Mouse (Mus musculus): ENCODE results near the gene Dnajc30. TPM values are rescaled to one million over a fixed set of nuclear protein-coding genes. Genes with fewer than 3 reads are reported as not detected.
A peak's percentile ranks its signal among the peaks of the same experiment; 100 is the strongest.
"Not testable (repeated sequence)": the region's sequence is repeated elsewhere in the genome, so short reads cannot be mapped to it uniquely, and the experiment has no call there.

The Dnajc30 gene
- total RNA-seq (2022): 10 to 100 TPM; 40.1 to 43.0 (median 42.0) TPM

DNA sequence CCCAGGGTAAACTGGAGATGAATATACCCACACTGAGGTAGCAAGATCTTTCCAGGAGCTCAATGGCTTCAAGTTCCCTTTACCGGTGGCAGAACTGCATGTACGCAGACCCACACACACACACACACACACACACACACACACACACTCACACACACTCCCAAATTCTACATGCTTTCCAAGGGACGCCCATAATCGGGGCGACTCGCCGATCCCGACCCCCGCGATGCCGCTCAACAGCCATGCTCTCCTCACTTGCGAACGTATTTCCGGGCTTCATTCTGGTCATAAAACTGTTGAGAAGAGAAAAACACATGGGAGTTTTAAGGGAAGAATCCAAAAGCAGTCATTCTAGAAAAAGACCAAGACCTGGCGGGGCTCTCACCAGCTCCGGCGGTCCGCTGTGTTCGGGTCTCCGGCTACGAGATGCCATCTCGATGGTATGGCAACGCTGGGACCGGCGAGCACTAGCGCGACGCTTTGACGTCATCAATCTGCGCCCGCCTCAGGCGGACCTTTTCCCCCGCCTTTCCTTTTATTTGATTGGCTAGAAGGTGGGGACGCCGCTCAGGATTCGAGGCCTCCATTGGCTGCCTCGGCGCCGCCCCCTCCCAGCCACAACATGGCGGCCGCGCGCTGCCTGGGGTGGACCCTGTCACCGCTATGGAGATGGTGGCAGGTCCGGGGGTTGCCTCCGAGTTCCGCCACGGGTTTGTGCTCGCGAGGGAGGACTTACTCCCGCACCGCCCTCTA lies at the start of gene Dnajc30:
Gene Dnajc30 (plus strand): TSS at position 574 of the 753 bp plus-strand sequence.
- DNase-seq (ENCODE audit: low spot score in 2 of 2): peak; percentile 96 to 97

DNA sequence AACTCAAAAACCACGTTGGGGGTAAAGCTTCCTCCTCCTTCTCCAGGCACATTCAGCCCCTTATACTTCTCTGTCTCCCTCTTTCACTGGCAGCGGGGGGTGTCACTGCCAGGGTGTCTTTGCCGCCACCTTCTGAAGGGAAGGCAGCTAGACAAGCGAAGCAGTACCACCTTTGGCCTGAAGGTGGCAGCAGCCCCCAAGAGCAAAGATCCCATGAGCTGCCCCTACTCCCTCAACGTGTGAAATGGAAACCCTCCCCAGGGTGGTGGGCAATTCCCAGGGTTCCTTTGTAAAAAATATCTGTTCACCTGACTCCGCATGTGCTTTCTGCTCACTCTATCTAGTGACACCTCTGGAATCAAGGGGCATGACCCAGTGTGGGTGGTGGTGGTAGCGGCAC lies 48.5 kb upstream of the Dnajc30 start:
- DNase-seq (ENCODE audit: low spot score in 2 of 2): peak in 1 of 2 experiments; percentile 97

DNA sequence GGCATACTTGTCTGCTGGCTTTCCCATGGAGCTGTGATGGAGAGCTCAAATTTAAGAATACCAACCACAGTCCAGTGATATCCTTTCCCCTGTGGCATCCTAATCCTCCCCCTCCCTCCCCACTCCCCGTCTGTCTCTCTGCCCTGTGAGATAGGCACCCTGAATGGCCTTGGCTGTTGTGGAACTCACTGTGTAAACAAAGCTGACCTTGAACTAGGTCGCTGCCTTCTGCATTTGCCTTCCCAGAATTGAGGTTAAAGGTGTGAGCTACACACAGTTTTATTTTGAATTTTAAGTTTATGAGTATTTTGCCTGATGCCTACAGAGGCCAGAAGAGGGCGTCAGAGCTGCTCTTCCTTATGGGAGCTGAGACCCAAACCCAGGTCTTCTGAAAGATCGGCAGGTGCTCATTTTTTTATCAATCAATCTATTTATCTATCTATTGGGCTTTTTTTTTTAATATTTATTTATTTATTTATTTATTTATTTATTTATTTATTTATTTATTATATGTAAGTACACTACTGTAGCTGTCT lies 47.7 kb upstream of the Dnajc30 start:
- DNase-seq (ENCODE audit: low spot score in 2 of 2): no peak

DNA sequence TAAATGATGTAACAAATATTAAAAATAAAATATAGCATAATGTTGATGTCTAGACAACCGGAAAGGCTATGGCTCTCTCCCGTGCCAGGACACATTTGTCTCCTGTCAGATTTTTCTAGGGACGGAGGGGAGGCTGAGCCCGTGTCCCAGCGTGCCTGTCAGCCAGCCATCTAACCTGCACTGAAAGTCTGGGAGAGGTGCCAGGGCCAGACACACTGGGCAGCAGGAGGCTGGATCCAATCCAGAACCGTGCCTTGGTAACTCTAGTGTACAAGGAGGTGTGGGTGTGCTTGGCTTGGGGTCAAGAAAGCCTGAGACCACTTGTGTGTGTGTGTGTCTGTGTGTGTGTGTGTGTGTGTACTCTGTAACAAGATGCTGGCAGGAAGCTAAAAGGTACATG lies 42.2 kb upstream of the Dnajc30 start:
- peak in 1 of 2 experiments; percentile 27 for DNase-seq (ENCODE audit: low spot score in 2 of 2)

DNA sequence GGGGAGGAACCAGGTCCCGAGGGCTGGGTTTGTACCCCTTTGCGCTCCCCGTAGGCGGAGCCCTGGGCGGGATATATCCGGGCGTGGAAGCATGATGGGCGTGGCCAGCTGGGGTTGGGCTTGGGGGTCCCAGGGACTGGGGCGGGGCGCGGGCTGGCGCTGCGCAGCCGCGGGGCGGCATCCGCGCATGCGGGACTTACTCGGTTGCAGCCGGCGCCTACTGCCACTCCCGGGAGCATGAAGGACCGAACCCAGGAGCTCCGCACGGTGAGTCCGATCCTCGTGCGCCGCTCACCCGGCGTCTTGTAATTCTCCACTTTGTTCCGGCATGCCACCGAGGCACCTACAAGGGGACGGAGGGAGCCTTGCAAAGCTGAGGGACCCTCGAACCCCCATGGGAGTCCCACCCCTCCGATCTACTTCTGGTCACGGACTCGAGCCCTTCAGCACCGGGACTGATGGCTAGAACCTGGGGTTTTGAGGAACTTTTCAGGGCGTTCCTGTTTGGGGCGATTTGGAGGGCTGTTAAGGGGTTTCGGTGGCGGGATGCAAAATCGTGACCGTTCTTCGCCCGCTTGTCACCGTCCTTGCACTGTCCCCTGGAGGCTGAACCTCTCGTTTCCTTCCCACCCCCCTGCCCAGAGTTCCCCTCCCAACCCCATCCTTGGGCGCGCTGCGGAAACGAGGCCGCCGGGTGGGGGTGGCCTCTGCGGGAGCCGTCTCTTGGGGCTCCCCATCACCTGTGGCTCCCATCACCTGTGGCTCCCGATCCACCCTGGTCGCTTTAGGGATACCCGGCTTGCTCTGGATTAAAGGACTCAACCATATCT lies 40.4 kb upstream of the Dnajc30 start, which contains the start of gene Stx1a:
Gene Stx1a (plus strand): TSS at position 139 of the 830 bp plus-strand sequence.
- peak; percentile 69 to 87 for DNase-seq (ENCODE audit: low spot score in 2 of 2)

DNA sequence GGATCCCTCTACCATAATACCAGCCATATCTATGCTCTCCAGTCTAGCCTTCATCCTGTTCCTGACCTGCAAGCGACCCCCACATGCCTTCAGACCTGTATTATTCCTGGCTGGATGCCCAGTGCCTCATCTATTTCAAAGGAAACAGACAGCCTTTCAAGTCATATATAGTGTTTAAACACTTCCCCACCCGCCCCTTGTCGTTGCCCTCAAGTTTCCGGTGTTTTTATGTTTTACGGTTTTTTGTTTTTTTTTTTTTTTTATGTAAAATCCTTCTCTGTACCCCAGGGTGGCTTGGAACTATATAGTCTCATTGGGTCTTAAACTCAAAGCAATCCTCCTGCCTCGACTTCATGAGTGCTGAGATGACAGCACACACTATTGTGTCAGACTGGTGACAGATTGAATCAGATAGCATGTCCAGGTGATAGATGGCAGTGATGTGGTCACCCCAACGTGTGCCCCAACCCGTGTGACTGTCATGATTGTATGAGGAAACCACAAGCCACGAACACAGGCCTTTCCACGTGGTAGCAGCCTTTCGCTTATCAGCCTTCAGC lies 39.3 kb upstream of the Dnajc30 start:
- DNase-seq (ENCODE audit: low spot score in 2 of 2): no peak

DNA sequence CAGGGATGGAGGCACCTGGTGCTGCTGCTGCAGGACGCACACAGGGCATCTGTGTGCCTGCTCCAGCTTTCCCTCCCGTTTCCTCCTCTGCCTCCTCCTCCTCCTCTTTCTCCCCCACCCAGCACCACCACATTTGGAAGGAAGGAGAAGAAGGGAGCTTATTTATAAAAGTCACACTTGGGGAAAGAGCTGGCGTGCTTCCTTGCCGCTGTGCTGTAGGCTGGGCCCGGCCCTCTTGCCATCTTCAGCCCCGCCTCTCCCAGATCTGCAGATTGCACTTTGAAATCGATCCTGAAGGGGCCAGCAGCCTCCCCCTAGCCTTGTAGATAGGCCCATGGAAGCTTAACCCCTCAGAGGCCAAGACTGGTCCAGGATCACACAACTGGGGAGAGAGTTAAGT lies 38.1 kb upstream of the Dnajc30 start:
- peak in 1 of 2 experiments; percentile 71 for DNase-seq (ENCODE audit: low spot score in 2 of 2)

DNA sequence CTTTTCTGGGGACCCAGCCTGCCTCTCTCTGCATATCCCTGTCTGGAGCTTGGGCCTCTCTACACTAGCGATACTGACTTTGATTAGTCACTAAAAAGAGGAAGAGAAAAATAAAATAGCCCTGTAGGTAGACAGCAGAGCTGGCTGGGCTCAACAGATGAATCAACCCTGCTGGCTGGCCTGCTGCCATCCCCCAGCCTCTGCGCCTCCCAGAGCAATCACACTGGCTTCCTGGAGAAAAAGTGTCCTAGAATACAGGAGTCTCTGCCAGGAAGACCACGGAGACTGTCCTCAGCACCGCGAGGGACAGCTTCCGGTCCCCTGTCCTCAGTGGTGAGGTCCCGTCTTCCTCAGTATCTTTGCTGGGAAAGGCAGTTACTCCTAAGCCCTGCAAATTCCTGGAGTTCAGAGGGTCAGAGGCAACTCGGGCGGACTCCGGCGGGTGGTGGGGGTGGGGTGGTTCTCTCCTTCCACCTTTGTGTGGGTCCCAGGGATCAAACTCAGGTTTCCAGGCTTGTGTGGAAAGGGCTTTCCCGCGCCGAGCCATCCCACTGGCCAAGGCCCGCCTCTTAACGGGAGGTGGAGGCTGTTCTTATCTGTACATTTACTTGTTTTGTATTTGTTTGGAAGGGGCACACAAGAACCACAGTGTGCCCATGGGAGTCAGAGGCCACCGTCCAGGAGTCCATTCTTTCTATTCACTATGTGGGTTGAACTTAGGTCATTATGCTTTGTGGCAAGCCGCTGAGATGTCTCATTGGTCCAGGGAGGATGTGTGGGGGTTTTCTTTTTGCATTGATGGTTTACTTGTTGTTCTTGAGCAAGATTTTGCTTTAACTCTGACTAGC lies 34.8 kb upstream of the Dnajc30 start:
- DNase-seq (ENCODE audit: low spot score in 2 of 2): peak in 1 of 2 experiments; percentile 80

DNA sequence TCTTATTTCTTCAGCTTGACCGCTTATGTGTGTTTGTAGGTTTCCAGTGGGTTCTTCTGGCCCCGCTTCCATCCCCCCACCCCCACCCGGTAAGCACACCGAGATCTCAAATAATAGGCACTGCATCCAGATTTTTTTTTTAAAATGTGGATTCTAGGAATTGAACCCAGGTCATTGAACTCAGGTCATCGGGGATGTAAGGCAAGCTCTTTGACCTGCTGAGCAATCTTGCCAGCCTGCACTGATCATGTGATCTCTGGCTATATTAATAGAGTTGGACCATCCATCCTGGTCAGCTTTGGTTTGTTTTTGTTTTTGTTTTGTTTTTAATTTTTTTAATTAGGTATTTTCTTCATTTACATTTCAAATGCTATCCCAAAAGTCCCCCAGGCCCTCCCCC lies 31.4 kb upstream of the Dnajc30 start:
- no peak for DNase-seq (ENCODE audit: low spot score in 2 of 2)

DNA sequence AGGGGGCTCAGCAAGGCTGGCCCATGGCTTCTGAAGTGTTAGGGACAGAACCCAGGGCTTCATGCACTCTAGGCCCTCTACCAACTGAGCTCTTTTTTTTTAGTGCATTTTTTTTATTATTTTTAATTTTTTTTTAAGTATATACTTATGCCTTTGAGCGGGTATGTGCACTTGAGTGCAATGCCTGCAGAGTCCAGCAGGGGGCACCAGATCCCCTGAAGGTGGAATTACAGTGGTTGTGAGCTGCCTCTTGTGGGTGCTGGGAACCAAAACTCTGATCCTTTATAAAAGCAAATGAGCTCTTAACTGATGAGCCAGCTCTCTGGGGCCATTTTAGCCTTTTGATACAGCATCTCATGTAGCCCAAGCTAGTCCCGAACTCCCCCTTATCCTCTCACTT lies 29.4 kb upstream of the Dnajc30 start:
- DNase-seq (ENCODE audit: low spot score in 2 of 2): no peak

DNA sequence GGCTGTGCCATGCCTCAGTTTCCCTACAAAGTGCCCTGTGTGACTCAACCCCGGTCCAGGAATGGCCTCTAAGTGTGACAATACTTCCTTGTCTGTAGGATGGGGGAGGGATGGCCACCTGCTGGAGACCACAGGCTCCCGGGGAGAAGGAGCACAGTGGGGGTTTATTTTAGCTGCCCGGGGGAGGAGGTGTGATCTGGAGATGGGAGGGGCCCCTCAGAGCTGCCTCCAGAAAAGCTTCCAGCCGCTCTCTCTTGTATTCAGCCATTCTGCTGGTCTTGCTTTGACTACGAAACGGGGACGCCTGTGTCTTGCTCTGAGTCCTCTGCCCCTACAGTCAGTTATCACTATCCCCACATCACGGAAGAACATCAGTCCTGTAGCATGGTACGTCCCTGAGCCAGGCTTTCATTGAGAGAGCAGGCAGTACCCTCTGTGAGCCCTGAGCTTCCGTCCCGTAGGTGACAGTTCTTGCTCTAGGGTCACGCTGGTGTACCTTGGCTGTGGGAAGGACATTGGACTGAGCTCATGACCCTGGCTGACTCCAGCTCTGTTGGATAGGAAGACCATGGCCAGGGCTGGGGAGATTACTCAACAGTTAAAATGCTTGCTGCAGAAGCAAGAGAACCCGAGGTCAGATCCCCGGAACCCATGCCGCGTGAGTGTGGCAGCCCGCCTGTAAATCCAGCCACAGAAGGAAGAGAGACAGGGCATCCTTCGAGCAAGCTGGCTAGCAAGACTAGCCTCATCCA lies 28.2 kb upstream of the Dnajc30 start:
- peak in 1 of 2 experiments; percentile 87 for DNase-seq (ENCODE audit: low spot score in 2 of 2)

DNA sequence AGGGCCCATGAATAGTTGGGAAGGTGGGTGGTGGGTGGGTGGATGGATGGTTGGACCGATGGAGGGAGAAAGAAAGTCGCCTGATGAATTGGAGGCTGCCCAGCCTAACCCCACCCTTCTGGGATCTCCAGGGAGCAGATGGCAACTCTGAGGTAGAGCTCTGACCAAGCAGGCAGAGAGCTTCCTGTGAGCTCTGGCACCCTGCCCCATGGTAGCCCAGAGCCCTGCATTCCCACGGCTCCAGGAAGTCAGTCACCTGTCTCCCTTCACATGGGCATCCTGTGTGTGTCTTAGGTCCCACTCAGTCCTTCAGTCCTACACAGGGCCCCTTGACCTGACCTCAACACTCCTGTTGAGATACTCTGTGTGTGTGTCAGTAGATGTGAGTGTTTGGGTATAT lies 26.1 kb upstream of the Dnajc30 start:
- no peak for DNase-seq (ENCODE audit: low spot score in 2 of 2)

DNA sequence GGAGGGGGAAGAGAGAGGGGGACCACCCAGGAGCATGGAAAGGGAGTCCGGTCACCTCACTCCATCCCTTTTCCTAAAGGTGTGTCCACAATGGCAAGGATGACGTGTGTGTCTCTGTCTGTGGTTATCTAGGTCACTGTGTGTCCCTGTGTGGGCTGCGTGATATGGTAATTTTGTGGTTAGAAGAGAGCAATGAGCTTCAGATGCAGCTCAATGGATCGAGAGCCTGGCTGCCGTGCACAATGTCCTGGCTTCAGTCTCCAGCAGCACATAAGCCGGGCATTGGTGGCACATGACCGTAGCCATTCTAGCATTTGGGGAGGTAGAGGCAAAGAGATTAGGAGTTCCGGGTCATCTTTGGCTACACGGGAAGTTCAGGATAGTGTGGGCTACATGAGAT lies 24.5 kb upstream of the Dnajc30 start:
- DNase-seq (ENCODE audit: low spot score in 2 of 2): no peak

DNA sequence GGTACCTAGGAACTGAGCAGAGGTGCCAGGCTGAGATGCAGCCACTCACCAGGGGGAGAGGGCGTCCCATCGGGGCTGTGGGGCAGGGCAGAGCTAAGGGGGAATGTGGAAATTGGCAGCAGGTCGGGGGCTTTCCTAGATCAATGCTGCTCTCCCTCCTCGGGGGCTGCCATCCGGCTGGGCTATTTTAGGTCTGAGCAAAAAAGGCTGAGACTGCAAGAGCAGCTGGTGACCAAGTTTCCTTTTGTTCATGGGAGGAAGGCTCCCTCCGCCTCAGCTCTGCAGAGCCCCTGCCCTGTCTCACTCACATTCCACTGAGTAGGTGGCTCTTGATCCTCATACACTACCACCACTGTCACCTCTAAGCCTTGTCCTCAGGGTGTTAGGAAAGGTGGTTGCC lies 23.9 kb upstream of the Dnajc30 start:
- DNase-seq (ENCODE audit: low spot score in 2 of 2): no peak

DNA sequence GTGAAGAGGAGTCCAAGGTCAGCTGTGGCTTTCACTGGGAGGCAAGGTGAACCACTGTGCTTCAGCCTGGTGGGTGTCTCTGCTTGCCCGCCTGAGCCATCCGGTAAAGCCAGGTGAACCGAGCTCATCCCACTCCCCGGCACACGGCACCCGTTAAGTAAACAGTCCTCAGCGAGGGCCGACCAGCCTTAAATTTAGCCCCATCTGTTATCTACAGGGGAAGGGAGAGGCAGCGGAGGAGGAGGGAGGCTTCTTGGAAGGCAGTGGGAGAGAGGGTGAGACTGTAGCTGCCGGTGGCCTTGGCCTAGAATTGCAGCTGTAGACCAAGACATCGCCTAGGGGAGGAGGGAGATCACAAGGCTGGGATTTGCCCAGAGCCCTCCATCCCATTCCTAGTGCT lies 23.2 kb upstream of the Dnajc30 start:
- DNase-seq (ENCODE audit: low spot score in 2 of 2): peak in 1 of 2 experiments; percentile 62

DNA sequence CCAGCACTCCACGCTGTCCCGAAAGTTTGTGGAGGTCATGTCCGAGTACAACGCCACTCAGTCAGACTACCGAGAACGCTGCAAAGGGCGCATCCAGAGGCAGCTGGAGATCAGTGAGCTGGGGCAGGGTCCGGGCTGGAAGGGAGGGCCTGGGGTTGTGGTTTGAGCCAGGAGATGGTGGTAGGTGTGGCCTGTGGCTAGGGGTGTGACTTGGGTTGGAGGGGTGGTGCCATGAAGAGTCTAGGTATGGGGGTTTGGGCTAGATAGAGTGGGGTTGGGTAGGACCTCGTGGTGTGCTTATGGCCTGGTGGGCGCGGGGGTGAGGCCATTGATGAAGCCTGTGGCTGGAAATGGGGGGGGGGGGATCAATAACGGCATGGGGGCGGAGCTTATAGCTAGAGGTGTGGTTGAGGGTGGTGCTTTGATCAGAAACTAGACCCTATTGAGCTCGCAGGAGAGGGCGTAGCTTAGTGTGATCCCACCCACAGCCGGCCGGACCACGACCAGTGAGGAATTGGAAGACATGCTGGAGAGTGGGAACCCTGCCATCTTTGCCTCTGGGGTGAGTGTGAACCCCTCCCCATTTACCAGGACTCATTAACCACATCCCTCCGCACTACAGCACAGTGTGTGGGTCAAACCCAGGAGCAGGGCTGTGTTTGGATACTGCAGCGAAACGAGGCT lies 21.8 kb upstream of the Dnajc30 start:
- no peak for DNase-seq (ENCODE audit: low spot score in 2 of 2)

DNA sequence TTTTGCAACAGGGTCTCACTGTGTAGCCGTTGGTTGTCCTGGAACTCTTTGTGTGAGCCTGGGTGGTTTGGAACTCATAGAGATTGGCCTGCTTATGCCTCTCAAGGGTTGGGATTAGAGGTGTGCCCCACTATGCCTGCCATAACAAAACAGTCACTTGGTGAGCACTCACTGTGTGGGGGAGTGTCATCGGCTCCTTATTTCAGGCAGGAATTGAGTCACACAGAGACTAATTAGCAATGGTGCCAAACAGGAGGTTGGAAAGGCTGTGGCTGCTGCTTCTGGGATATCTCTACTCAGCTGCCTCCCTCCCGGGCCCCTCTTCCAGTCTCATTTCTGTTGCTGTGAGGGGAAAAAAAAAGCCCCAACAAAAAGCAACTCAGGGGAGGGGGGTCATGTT lies 19.4 kb upstream of the Dnajc30 start:
- DNase-seq (ENCODE audit: low spot score in 2 of 2): no peak

DNA sequence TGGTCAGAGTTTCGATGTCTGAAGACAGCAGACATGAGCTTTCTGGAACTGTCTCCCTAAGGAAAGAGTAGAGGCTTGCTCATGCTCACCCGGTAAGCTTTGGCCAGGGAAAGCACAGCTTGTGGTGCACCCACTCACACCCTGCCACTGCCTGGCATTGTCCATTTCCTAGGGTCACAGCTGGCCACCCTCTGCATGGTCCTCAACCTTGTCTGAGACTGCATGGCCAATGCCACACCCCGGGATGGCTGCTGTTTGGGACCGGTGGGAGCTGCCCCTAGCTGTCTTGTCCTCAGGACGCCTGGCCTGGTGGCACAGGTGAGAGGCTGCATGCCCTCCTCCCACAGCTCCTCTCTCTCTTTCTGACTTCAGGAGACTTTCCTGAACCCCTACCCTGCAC lies 15.5 kb upstream of the Dnajc30 start:
- DNase-seq (ENCODE audit: low spot score in 2 of 2): no peak

DNA sequence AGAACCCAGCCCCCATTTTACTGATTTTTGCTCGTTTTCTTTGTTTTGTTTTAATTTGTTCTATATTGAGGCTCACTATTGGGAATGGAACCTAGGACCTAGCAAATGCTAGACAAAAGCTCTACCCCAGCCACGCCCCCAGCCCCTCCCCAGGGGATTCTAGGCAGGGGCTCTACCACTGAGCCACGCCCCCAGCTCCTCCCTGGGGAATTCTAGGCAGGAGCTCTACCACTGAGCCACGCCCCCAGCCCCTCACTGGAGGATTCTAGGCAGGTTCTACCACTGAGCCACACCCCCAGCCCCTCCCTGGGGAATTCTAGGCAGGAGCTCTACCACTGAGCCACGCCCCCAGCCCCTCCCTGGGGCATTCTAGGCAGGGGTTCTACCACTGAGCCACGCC lies 14.7 kb upstream of the Dnajc30 start:
- not testable (repeated sequence) for DNase-seq (ENCODE audit: low spot score in 2 of 2)

DNA sequence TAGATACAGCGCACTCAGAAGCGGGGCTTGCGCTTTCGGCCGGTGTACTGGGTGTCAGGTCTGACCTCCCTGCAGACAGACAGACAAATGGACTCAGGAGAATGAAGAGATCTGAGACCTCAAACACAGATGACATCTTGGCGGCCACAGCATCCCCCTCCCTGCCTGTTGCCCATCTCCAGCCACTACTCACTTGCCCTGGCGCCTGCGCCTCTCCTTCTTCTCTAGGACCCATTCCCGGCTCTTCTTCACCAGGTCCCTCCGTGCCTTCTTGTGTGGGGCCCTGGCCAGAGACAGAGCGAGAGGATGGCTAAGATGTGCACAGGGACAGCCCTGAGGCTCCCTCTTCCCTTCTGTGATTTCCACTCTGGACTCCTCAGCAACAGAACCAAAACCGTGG lies 10.6 kb upstream of the Dnajc30 start:
- no peak for DNase-seq (ENCODE audit: low spot score in 2 of 2)

All from left cerebral cortex, adult 8-10 months (tissue).